Mouse (Mus musculus) adrenal gland, postnatal 36 days (tissue): Measurements from ENCODE around the gene Nol6. TPM values are rescaled to one million over a fixed set of nuclear protein-coding genes. Genes with fewer than 3 reads are reported as not detected.

ENCODE experiments used
- DNase-seq, 2 experiments: peaks; one replicate each; pipeline ENCODE4 v3.0.0; 2021; ENCODE audit warnings: mixed read lengths in 1 of 2
- total RNA-seq, 2 experiments: library from RNA; stranded (reverse); gene quantifications; 2 replicates each; pipeline ENCODE4 v1.2.3; 2021

The Nol6 gene
- total RNA-seq, 2 experiments from 2014 or later = 58.0 to 61.8 TPM

DNA sequence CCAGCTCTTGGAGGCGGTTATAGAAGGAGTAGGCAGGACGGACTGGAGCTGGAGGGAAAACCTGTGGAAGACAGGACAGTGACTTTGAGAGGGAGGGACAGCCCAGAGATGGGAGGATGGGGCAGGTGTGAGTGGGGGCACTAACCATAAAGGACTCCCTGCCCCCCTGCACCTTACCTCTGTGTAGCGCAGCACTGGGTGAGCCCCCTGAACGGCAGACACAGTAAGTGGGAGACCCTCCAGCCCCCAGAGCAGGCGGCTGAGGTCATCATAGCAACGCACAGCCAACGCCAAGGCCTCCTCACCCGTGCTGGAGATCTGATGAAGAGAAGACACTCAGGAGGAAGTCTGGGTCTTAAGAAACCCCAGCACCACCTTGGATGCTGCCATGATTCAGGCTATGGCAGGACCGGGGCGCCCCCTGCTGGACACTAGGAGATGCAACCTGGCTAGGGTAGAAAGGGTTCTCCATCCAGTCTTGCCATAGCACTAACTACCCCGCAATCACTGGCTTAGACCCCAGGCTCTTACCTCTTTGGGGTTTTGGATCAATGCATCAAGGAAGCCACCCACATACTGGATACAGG, 5.5 kb downstream of the Nol6 start:
- DNase-seq = peak; percentile 71 to 84

DNA sequence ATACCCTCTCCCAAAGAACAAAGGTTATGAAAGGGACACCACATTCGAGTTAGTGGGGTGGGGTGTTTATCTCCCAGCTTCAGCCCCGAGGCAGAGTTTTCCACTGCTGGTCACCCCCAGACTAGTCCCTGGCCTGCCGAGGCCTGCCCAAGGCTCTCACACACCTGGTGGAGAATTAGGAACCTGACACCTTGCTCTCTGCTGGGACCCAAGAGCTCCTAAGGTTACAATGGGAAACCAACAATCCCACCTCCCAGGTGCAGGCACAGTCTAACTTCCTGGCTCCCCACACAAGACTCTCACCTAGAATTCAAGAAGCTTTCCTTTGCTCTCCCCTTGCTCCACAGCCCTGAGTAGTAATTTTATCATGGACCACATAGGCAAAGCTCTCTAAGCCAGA, 7.4 kb downstream of the Nol6 start:
- no peak for DNase-seq

DNA sequence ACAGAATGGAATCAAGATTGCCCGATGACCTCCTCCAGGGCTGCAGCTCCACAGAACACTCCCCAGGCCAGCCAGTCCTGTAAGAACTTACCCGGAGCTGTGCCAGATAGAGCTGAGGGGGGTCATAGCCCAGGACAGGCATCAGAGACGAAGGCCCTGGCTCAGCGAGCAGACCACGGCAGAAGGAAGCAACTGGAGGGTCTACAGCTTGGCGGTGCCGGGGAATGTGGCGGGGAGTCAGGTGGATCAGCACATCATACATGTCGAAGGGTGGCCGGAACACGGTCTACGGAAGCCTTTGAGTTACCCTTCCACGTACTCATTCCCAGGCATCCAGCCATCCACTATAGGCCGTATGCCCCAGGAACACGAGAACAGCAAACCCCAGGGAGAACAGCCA, 8.5 kb downstream of the Nol6 start:
- DNase-seq = no peak

DNA sequence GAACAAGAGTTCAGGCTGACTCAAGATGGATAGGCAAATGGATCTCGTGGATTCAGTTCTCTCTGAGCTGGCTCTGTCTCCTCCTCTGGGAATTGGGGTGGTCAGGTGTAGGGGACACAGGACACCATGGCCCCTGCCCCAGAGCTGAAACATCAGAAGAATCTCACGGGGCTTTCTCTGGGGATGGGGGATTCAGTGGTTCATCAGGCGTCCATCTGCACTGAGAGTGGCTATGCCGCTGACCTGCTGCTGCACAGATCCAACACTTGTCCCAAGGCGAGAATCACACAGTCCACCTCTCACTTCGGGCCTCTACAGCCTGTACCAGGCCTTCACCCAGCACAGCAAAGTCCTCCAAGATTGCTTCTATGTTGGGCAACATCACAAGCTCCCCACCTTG, 9.2 kb downstream of the Nol6 start:
- DNase-seq = no peak

DNA sequence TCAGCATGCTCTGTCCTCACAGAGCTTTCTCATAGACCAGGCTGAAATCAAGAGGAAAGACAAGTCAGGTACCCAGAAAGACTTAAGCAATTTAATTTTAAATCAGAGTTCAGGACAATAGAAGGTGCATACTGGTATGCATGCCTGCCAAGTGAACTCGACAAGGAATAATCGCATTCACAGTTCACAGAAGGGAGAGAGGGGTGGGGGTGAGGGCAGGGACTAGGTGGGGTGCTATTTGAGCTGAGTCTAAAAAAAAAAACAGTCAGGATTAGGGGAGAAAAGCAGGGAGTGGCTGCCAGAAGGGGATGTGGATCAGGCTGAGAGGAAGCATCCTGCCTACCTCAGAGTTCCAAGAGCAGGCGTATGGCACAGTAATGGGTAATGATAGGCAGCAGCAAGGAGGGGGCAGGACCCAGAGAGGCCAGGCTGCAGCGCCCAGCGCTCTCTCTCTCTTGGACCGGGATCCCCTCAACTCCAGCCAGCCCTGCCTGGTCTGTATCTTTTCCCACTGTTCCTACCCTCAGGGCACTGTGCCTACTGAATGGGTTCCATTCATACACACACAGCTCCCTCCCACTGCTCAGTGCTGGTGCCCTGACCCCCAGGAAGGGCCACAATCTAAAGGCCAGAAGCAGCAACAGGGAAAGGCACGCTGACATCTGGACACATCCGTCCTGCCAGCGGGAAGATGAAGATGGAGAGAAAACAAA, 9.7 kb downstream of the Nol6 start:
- no peak for DNase-seq

DNA sequence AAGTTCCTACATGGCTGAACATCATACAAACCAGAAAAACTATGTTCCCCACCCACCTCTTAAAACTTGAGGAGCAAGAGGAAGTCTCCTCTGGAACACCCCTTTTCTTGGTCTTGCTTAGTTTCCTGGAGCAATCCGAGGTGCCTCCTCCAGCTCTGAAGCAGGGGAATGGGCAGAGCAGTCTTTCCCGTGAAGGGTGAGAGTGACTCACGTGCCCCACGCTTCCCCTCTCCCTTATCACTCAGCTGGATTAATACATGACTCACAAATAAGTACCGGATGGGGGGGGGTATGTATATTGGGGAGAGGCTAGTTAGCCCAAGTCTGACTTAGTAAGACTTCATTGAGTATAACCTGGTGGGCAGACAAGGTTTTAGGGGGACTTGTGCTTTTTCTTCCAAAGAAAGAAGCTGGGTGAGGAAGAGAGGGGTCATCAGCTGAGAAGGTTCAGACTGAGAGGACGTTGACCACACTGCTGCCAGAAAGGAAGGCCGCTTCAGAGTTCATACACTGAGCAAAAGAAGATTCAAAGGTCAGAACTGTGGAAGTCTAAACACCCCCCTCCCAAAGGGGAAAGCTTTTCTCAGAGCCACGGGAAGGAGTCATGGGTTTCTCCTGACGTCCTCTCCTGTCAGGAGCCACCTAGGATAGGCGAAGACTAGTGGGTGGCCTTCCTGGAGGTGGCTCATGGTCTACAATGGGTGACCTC, 15.4 kb downstream of the Nol6 start:
- peak in 1 of 2 experiments; percentile 36 for DNase-seq

DNA sequence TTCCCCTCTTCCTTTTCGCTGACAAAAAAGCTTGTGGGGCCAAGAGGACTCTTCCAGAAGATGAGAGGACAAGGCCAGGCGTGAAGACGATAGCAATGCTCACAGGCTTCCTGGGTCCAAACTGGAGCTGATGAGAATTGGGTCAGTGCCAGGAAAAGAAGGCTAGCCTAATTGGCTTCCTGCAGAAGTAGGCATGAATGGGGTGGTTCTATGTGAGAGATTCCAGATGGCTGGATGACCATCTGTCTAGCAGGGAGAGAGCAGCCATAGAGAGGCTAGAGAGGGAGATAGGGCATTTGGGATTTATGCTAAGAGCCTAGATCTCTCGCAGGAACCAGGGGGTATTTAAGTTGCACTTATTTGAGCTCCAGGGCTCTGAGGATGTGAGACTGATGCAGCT, 16.8 kb downstream of the Nol6 start:
- no peak for DNase-seq

DNA sequence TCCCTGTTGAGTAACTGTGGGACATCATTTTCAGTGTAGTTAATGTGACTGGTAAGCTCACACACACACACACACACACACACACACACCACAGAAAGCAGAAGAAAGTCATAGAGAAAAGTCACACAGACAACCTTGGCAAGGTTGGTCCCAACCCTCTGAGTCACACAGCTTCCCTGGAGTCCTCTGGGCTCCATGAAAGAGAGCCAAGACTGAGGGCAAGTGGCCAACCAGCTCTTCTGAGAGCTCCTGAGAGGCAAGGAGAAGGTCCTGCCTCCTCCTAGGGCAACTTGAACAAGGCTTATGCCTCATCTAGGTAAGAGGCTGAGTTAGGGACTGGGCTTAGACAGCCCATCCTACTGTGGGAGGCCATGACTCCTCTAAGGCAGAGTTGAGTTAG, 21.4 kb downstream of the Nol6 start:
- peak; percentile 77 to 85 for DNase-seq

DNA sequence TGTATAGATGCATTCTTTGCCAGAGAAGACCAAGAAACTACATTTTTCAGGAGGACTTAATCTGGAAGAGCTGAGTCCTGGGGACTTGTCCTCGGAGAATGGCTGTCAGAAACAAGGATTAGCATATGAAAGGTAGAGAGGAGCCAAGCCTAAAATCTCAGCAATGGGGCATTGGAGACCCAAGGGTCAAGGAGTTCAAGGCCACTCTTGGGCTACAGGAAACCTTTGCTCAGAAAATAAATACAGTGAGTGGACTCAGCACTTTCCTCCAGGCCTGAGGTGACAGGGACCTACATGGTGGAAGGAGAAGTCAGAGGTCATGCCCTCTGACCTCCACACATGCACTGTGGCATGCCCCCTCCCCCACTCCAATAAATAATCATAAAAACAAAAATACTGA, 23.3 kb downstream of the Nol6 start:
- DNase-seq = no peak

DNA sequence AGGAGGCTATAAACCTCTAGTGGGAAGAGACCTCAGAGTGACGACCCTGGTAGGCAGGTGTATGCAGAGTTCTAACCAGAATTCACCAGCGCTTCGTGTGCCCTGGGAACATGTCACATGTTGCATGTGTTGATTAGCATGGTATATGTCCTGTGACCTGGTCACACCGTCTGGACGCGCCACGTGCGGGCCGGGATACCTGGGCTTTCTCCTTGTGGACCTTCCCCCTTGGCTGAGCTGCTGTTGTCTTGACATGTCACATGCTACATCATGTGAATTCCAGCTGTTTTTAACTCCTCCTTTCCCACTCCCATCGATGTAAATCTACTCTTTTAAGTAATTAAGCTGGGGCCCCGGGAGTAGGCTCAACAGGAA, 25.7 kb downstream of the Nol6 start:
- no peak for DNase-seq

DNA sequence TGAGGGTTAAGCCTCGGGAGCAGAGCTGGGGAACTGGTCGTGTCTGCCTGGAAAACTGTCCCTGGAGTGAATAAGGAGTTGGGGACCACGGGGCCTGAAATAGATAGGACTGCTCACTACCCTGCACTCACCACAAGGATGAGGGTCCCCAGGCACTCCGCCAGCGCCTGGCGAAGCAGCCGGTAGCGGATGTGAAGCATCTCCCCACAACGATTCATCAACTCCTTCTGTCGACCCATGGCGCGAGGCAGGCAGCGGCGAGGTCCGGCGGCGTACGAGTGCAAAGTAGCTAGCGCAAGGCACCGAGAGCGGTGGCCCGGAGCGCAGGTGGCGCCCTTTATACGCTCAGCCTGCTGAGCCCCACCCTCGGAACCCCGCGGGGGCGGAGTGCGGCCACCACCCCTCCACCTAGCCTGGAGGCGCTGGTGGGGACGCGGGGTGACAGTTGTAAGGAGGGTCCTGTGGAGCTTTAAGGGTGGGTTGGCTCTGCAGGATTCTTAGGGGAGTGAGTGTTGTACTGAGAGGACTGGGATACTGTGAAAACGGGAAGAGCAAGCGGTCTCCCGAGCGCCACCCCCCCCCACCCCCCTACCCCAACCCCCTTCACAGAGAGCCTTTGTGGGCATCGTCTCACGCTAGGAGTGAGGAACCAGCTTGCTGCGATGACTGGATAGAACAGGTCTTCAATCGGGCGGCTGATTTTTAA, 26.2 kb downstream of the Nol6 start, which contains the start of gene Aqp3:
Gene Aqp3, minus strand, starts transcription at position 313 of the 706 bp plus-strand sequence.
- peak; percentile 56 to 60 for DNase-seq

DNA sequence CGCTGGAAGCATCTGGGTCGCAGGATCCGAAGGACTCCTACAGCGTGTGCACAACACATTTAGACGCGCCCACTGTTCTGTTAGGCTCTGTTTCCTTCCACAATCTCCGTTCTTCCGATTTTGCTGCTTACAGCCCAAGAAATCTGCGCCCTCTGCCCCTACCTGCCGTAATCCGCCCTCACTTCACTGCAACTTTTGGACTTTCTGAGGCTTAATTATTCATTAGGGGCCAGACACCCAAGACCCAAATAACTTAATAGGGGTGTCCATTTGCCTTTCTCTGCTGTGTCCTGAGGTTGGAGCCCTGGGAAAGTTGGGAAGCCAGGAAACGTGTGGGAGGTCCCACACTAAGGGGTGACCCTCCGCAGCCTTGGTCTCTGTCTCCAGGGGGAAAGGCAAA, 26.9 kb downstream of the Nol6 start:
- DNase-seq = no peak

DNA sequence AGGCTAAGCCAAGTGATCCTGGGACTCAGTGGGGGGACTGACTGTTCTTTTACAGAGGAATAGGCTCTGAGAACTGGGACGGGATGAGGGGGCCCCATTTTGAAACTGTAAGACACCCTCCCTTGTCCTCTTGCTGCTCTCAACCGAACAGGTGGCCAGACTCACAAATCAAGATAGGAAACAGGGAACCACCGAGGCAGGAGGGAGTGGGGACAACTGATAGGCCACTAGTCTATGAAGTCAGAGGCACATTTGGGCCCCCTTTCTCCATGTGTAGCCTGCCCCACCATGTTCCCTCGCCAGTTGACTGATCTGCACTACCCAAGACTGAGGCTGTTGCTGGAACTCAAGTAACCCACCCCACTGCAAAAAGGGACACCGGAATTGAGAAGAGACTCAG, 27.5 kb downstream of the Nol6 start:
- DNase-seq = no peak

DNA sequence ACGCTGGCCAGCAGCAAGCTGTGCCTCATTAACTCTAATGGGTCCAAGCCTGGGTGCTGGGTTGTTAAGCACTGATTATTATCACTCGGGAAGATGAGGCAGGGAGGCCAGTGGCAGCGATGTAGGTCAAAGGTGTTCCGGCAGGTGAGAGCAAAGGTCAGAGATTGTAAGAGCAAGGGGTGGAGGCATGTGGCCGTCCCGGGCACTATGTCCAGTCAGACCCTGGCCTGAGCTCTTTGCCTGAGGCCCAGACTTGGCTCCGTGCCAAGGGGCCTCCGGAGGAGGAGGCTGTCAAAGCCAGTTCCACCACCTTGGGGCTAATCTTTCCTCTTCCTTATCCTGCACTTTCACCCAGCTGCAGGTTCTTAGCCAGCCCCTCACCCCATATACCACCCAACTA, 28.1 kb downstream of the Nol6 start:
- DNase-seq = peak in 1 of 2 experiments; percentile 23

DNA sequence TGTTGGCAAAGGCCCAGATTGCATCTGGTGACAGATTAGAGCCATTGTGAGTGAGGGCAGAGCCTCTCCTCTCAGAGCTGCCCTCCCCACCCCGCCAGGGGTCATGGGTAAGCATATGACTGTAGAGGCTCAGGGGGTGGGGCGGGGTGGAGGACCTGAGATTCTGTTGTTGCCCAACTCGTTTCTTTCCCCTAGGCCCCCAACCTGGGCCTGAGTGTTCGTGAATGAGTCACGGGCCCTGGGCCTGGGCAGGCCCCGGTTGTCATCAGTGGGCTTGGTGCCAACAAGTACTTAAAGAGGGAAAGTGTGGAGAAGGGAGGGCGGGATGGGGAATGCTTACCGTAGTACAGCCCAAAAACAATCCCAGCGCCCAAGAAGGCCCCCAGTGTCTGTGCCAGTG, 29.9 kb downstream of the Nol6 start:
- peak; percentile 65 to 69 for DNase-seq

DNA sequence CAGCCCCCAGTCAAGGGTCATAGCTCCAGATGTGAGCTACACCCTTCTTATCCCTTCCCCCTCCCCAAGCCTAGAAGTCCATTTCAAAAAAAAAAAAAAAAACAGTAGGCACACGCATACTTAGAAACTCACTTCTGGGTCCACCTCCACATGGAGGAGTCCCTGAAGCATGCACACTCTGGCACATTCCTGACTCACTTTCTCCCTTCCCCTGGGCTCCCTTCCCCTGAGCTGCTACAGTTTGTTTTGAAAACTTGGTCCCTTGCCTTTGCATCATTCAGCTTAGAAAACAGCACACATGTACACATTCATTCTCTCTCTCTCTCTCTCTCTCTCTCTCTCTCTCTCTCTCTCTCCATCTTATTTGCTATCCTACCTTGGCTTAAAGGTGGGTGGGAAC, 31.3 kb downstream of the Nol6 start:
- DNase-seq = no peak

DNA sequence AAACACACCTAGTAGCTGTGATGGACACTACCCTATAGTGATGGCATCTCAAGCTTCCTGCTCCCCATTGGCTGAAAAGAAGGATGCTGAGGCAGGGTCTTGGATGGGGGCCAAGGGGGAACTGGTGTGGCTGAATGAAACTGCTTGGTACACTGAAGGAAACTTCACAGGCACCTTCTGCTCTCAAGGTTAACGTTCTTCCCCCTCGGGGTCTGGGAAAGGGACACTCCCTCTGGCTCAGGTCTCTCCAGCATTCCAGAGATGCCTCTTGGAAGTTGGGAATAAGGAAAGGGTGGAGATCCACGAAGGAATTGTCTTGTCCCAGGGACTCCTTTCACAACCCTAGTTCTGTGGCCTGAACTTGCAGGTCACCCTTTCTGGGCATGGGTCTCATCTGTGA, 32.9 kb downstream of the Nol6 start:
- DNase-seq = no peak

DNA sequence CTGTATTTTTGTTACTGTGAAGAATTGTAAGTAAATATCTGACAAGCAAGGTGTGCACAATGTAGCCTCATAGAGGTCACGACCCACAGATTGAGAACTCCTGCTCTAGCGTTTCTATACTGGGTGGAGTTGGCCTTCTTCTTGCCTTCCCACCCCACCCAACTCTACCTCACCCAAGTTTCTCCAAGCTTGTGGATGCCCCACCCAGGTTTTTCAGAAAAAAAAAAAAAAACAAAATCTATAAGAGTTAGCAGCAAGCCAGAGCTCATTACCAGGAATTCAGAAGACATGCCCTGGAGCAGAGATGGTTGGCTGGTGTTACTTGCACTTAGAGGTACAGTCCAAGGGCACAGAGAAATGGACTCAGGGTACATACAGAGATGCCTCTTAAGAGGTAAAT, 34.5 kb downstream of the Nol6 start:
- no peak for DNase-seq

DNA sequence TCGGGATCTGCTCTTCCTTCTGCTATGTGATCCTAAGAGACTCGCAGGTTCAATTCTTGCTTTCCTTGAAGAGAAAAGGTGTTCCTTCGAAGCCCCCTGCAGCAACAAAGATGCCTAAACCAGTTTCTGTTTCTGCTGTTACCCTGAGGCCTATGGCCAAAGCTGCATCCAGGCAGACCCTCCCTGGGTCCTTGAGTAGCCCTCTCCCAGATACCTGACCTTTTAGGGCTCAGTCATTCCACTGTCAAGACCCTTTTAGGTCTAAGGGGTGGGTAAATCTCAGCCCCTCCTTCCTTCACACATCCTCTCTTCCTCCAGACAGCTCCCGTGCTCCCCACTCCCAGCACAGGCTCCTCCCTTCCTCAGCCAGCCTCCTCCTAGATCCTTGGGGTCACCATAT, 35.1 kb downstream of the Nol6 start:
- DNase-seq = no peak

DNA sequence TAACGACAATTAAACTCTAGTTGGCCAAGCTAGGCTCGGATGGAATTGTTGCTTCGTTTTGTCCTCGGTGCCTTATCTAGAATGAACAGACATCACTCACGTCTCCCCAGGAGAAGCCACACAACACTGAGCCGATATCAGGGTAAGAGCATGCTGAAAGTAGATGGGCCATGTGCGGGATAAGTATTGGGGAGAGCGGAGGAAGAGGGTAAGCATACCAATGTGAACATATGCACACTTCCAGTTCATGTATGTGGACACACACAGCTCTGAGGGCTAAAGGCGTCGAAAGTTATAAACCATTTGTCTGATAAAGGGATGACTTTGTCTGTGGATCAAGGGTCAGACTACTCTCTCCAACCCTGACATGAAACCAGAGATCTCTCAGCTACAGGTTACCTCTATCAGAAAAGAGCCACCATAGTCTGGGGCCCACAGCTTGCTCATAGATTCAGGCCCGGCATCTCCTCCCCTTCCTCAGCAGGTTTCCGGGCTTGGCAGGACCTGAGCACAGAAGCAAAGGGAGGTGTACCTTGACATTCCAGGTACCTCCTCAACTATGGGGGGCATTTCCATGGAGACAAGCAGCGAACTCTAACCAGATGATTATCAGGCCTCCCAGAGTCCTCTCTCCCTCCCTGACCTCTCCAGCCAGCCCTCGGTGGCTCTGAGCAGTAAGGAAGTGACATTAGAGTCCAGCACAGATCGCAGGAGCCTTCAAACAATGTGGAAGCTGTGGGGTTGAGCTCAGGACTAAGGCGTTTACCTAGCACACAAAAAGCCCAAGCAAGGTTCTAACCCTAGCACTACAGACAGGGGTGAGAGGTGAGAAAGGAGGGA, 36.6 kb downstream of the Nol6 start:
- DNase-seq = no peak

DNA sequence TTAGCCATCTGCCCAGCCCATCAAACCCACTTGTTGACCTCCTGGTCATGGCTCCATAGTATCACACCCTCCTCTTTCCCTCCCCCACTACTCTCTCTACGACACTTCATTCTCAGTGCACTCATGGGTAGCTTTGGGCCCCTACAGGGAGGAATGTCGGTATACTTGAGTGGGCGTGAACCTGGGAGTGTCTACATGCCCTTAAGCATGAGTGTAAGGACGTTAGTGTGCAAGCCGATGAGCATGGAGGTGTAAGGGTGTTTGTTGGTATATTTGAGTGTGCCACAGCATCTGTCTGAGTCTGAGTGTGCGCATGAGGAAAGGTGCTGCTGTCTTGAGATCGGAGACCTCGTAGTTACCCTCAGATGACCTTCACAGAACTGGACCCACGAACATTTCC, 37.3 kb downstream of the Nol6 start:
- DNase-seq = no peak

DNA sequence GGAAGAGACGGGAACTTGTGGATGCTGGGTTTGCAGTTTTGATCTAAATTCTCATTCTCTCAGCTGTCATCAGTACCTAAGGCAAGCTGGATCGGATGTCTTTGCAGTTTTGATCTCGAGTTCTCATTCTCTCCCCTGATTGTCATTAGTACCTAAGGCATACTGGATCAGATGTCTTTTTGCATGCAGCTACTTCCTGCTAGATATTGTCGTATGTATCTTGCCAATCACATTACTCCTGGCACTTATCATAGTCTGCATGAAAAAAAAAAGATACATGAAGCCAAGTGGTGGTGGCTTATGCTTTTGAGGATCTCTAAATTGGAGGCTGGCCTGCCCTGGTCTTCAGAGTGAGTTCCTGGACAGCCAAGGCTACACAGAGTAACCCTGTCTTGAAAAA, 39.4 kb downstream of the Nol6 start:
- no peak for DNase-seq
